Mouse (Mus musculus): Measurements from ENCODE around the gene Nmrk2.

DNA sequence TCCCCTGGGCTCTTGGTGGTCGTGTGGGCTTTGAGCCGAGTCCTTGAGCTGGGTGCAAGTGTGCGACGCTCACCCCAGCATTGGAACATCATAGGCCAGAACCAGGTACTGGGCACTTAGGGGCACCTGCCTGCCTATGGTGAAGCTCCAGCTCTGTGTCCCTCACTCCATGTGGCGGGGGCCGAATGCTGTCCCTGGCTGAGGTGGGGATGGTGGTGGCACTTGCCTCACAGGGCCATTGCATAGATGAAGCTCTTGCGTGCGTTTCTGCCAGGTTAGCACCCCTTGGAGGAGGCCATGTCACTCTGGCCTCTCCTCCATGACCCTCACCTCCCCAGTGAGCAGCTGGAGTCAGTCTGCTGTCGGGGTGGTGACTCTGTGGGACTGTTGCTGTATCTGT is 14.7 kb downstream of the Nmrk2 start:
- TF ChIP-seq FLI1 (IDR thresholded peaks at IDR 0.05; ENCODE audit: low read length) (no peak), GATA1 (IDR thresholded peaks at IDR 0.05; ENCODE audit: borderline replicate concordance, low read length) (no peak)

Measured in megakaryocyte, embryonic 14.5 days (primary cell).